Mouse (Mus musculus): Measurements from ENCODE around the gene Xpo6. TPM values are rescaled to one million over a fixed set of nuclear protein-coding genes. Genes with fewer than 3 reads are reported as not detected.

The Xpo6 gene
- polyA plus RNA-seq, 1 experiment, result 83.9 TPM

DNA sequence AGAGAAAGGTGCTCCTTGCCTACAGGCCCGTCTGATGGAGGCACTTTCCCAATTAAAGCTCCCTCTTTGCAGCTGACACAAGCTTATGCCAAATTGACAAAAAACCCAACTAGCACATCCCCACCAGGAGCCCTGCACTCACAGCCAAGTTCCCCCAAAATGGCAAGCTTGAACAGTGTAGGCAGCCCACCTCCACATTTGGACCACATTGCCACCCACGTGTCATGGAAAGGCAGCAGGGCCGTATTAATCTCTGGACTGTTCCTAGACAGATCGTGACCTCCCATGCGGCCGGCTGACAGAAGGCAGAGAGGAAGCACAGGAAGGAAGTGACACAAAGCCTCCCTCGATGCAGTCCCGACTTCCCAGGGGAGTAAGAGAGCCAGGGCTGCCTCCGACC is 125.2 kb downstream of the Xpo6 start:
- peaks cover 10% of the 10 kb centered on the region for H3K4me1 ChIP-seq
- peaks cover 72% of the 10 kb centered on the region for H3K27me3 ChIP-seq (replicated peaks)
- TF ChIP-seq GATA1 (IDR thresholded peaks at IDR 0.05; ENCODE audit: borderline replicate concordance, low read length) (no peak), FLI1 (IDR thresholded peaks at IDR 0.05; ENCODE audit: low read length) (no peak)
- peaks cover 3% of the 10 kb centered on the region for H3K9me3 ChIP-seq
- H3K36me3 ChIP-seq (replicated peaks; ENCODE audit: low read length), result no peaks in the 10 kb centered on the region
- H3K4me3 ChIP-seq (replicated peaks), result peak overlapping the region; percentile 2

DNA sequence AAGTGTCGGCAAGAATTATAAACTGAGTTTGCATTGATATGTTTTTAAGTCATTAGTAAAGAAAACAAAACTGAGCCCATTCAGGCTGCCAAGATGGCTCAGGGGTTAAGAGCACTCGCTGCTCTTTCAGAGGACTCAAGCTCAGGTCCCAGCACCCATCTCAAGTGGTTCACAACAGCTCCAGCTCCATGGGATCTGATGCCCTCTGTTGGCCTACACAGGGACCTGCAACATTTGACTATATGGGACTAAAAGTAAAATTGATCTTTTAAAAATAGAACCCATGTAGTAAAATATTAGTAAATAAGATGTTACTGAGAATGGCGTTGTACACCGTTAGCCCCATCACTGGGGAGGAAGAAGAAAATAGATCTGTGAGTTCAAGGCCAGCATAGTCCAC is 130.0 kb downstream of the Xpo6 start:
- H3K9me3 ChIP-seq, result peaks cover 9% of the 10 kb centered on the region
- H3K36me3 ChIP-seq (replicated peaks; ENCODE audit: low read length), result no peaks in the 10 kb centered on the region
- no peak overlapping the region for H3K4me3 ChIP-seq (replicated peaks)
- TF ChIP-seq FLI1 (IDR thresholded peaks at IDR 0.05; ENCODE audit: low read length), result no peak
- no peak for TF ChIP-seq GATA1 (IDR thresholded peaks at IDR 0.05; ENCODE audit: borderline replicate concordance, low read length)
- peaks cover 61% of the 10 kb centered on the region for H3K27me3 ChIP-seq (replicated peaks)
- peaks cover 7% of the 10 kb centered on the region for H3K4me1 ChIP-seq

DNA sequence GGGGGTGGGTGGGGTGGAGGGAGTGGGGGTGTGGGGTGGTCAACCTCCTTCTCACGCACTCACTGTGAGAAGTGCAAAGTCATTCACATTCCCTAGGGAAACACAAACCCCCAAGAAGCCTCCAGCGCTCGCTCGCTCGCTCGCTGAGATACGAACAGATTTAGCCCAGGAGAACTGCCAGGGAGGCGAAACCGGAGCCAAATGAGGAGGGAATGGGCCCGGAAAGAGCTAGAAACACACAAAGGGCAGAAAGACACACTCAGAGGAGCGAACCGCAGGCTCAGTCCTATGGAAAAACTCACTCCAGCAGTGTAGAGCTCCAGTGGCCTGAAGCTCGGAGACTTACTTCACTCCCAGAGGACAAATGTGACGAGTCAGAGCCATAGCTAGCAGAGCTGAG is 133.5 kb downstream of the Xpo6 start:
- H3K9me3 ChIP-seq, result peaks cover 17% of the 10 kb centered on the region
- H3K27me3 ChIP-seq (replicated peaks), result peaks cover 67% of the 10 kb centered on the region
- no peak for TF ChIP-seq GATA1 (IDR thresholded peaks at IDR 0.05; ENCODE audit: borderline replicate concordance, low read length)
- TF ChIP-seq FLI1 (IDR thresholded peaks at IDR 0.05; ENCODE audit: low read length), result no peak
- H3K4me3 ChIP-seq (replicated peaks), result no peak overlapping the region
- H3K36me3 ChIP-seq (replicated peaks; ENCODE audit: low read length), result no peaks in the 10 kb centered on the region
- H3K4me1 ChIP-seq, result peaks cover 3% of the 10 kb centered on the region; the same call in 1 of the 2 replicates

DNA sequence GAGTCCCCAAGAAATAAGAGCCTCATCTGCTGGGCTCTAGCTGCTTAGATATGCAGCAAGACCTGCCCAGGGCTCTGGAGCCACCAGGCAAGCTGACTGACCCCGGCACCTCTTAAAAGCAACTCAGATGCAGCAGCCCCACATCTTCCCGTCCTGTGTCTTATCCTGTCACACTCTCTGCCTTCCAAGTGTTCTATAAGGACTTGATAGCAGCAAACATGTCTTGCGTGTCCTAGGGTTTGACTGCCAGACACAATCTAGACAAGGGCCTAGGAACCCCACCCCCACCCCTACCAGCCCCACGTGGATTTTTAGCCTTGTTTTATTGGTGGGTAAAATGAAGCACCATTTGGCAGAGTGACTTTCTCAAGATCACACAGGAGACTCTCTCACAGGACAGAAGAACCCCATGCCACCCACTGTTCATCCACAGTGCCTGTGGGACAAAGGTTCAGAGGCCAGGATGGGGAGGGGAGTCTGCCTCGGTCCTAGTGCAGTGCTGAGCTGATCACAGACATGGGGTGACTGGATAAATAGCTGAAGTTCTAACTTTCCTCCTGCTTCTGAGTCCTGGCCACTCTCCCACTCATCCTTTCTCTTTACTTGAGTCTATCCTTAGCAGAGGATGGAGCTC is 134.9 kb downstream of the Xpo6 start:
- no peaks in the 10 kb centered on the region for H3K36me3 ChIP-seq (replicated peaks; ENCODE audit: low read length)
- no peak for TF ChIP-seq FLI1 (IDR thresholded peaks at IDR 0.05; ENCODE audit: low read length)
- no peak for TF ChIP-seq GATA1 (IDR thresholded peaks at IDR 0.05; ENCODE audit: borderline replicate concordance, low read length)
- H3K9me3 ChIP-seq, result peaks cover 17% of the 10 kb centered on the region
- H3K27me3 ChIP-seq (replicated peaks), result peaks cover 74% of the 10 kb centered on the region
- no peaks in the 10 kb centered on the region for H3K4me1 ChIP-seq
- H3K4me3 ChIP-seq (replicated peaks), result no peak overlapping the region

DNA sequence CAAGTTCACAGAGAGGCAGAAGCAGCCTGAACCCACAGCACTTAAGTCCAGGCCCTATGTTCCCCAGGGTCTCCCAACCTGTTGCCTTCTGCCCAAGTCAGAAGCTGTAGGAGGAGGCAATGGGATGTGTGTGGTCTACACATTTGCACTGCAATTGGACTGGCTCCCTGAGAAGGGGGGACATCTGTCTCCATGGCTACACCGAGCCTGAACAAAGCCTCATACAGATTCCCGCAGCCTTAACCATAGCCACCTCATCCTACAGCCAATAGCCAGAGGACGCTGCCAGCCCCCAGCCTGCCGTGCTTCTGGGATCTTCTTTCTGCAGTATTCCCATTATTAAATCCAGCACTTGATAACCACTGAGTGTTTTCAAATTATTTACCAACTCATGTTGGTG is 138.1 kb downstream of the Xpo6 start:
- Histone ChIP-seq H3K4me3 (replicated peaks) (no peak overlapping the region), H3K27me3 (replicated peaks) (peaks cover 86% of the 10 kb centered on the region), H3K36me3 (replicated peaks; ENCODE audit: low read length) (no peaks in the 10 kb centered on the region), H3K4me1 (no peaks in the 10 kb centered on the region), H3K9me3 (peaks cover 9% of the 10 kb centered on the region)
- no peak for TF ChIP-seq GATA1 (IDR thresholded peaks at IDR 0.05; ENCODE audit: borderline replicate concordance, low read length)
- no peak for TF ChIP-seq FLI1 (IDR thresholded peaks at IDR 0.05; ENCODE audit: low read length)

DNA sequence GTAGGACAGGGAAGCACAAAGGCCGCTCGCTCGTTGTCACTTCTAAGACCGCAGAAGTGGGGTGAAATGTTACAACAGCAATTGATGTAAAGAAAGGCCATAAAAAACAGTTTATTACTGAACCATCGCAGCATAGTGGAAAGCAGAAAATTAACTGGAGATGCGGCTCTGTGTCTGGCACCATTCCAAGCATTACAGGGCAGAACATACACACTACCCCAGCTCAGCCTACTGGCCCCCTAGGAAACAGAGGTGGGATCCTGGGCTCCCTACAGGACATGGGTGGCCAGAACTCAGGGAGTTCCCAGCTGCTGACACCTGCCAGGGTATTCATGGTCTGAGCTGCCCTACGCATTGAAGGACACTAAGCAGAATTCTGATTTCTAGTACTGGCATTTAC is 141.4 kb downstream of the Xpo6 start:
- H3K27me3 ChIP-seq (replicated peaks), result peaks cover 91% of the 10 kb centered on the region
- no peaks in the 10 kb centered on the region for H3K36me3 ChIP-seq (replicated peaks; ENCODE audit: low read length)
- no peak for TF ChIP-seq FLI1 (IDR thresholded peaks at IDR 0.05; ENCODE audit: low read length)
- no peak for TF ChIP-seq GATA1 (IDR thresholded peaks at IDR 0.05; ENCODE audit: borderline replicate concordance, low read length)
- H3K9me3 ChIP-seq, result no peaks in the 10 kb centered on the region
- no peak overlapping the region for H3K4me3 ChIP-seq (replicated peaks)
- H3K4me1 ChIP-seq, result no peaks in the 10 kb centered on the region

DNA sequence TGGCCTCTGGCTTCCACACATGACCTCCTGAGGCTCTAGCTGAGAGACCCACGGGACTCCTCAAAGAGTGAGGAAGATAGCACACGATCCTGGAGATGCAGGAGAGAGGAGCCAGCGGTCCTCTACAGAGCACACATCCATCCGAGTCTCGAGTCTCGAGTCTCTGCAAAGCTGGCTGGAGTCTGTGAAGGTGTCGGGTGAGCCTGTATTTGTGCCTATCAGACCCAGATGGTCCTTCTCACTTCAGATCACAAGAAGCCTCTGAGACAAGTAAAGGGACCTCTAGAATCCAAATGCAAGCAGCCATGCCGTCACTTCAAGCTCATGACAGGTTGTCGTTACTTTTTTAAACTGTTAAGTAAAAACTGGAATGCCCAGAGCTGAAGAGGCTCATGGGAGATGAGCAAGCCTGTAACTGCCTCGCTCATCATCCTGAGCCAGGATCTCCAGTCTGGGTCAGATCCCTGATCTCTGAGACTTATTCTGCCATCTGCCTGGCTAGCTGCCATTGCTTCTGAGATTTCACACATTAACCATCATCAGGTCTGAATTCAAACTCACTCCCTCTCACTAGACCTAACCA is 142.9 kb downstream of the Xpo6 start:
- Histone ChIP-seq H3K4me1 (no peaks in the 10 kb centered on the region), H3K27me3 (replicated peaks) (peaks cover 95% of the 10 kb centered on the region), H3K9me3 (no peaks in the 10 kb centered on the region), H3K4me3 (replicated peaks) (no peak overlapping the region), H3K36me3 (replicated peaks; ENCODE audit: low read length) (no peaks in the 10 kb centered on the region)
- TF ChIP-seq GATA1 (IDR thresholded peaks at IDR 0.05; ENCODE audit: borderline replicate concordance, low read length), result no peak
- no peak for TF ChIP-seq FLI1 (IDR thresholded peaks at IDR 0.05; ENCODE audit: low read length)

DNA sequence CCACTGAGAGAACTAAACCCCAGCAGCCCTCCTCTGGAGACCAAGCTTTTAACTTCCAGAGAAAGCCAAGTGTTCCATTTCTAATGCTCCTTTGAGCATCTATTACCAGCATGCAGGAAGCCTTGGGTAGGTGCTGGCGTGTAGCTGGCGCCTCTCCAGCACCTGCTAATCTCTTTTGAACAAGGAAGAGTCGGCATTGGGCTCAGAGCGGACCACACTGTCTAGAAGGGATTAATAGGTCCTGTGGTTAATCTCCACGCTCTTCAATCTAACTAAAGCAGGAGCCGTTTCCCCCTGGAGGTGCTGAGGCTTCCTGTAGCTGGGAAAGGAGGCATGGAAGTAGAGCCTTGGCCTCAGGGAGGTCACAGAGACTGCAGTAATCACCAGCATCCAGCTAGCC is 145.7 kb downstream of the Xpo6 start:
- TF ChIP-seq GATA1 (IDR thresholded peaks at IDR 0.05; ENCODE audit: borderline replicate concordance, low read length), result no peak
- TF ChIP-seq FLI1 (IDR thresholded peaks at IDR 0.05; ENCODE audit: low read length), result no peak
- no peak overlapping the region for H3K4me3 ChIP-seq (replicated peaks)
- peaks cover 4% of the 10 kb centered on the region; the same call in 1 of the 2 replicates for H3K4me1 ChIP-seq
- H3K9me3 ChIP-seq, result no peaks in the 10 kb centered on the region
- no peaks in the 10 kb centered on the region for H3K36me3 ChIP-seq (replicated peaks; ENCODE audit: low read length)
- H3K27me3 ChIP-seq (replicated peaks), result peaks cover 98% of the 10 kb centered on the region

DNA sequence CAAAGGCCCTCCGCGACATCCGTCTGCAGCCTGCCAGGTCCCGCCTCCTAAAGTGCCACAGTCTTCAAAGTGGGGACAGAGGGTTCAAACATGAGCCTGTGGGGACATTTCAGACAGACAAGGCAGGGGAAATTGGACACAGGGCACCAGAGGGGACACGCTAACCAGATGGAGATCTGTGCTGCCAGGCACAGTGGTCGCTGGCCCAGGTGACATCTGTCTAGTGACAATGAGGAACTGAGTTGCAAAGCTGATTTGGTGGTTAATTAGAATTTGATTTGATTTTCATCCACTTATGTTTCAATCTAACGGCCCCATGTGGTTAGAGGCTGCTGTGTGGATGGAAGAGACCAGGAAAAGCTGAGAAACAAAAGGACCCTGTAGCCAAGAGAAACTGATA is 146.7 kb downstream of the Xpo6 start:
- H3K27me3 ChIP-seq (replicated peaks), result peaks cover 98% of the 10 kb centered on the region
- TF ChIP-seq GATA1 (IDR thresholded peaks at IDR 0.05; ENCODE audit: borderline replicate concordance, low read length) (no peak), FLI1 (IDR thresholded peaks at IDR 0.05; ENCODE audit: low read length) (no peak)

DNA sequence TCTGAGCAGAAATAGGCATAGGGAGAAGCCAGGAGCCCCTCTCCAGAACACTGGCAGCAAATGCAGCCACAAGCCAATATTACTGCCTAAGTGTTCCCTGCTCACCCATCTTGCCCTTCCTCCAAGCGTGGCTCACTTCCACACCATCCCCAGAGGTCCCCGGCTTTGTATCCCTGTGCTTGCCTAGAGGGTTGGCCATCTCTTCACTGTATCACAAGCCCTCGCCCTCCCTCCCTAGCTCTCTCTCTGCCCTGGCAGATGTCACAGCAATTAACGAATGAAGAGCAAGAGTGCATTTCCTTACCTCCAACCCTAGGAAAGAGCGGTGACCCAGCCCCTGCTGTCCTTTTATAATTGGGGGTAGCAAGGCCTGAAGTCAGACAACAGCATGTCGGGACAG is 148.4 kb downstream of the Xpo6 start:
- Histone ChIP-seq H3K36me3 (replicated peaks; ENCODE audit: low read length) (no peaks in the 10 kb centered on the region), H3K9me3 (no peaks in the 10 kb centered on the region), H3K27me3 (replicated peaks) (peaks cover 99% of the 10 kb centered on the region), H3K4me1 (peaks cover 4% of the 10 kb centered on the region; the same call in 1 of the 2 replicates), H3K4me3 (replicated peaks) (no peak overlapping the region)
- TF ChIP-seq FLI1 (IDR thresholded peaks at IDR 0.05; ENCODE audit: low read length) (no peak), GATA1 (IDR thresholded peaks at IDR 0.05; ENCODE audit: borderline replicate concordance, low read length) (no peak)

More for the DNA sequence above, 146.7 kb downstream of the Xpo6 start:
- no peaks in the 10 kb centered on the region for H3K9me3 ChIP-seq
- H3K4me3 ChIP-seq (replicated peaks), result no peak overlapping the region
- peaks cover 4% of the 10 kb centered on the region; the same call in 1 of the 2 replicates for H3K4me1 ChIP-seq
- H3K36me3 ChIP-seq (replicated peaks; ENCODE audit: low read length), result no peaks in the 10 kb centered on the region

Other genes starting within 250 kb of the Xpo6 start
- gene Gsg1l, start 118.1 kb downstream of the Xpo6 start, polyA plus RNA-seq (2012; ENCODE audit: insufficient read depth, low replicate concordance), result 0.58 and 0.69 TPM in 2 replicates
- 1.4 and 5.6 TPM in 2 replicates for gene Sbk1, start 72.1 kb upstream of the Xpo6 start, polyA plus RNA-seq (2012; ENCODE audit: insufficient read depth, low replicate concordance)
- gene Lat, start 169.1 kb upstream of the Xpo6 start, polyA plus RNA-seq (2012; ENCODE audit: insufficient read depth, low replicate concordance), result 715 and 927 TPM in 2 replicates
- 74.6 and 153 TPM in 2 replicates for gene Spns1, start 176.9 kb upstream of the Xpo6 start, polyA plus RNA-seq (2012; ENCODE audit: insufficient read depth, low replicate concordance)
- gene Nfatc2ip, start 196.2 kb upstream of the Xpo6 start, polyA plus RNA-seq (2012; ENCODE audit: insufficient read depth, low replicate concordance), result 0.79 TPM in 1 of 2 replicates, not detected in the other
- gene Cd19, start 214.4 kb upstream of the Xpo6 start, polyA plus RNA-seq (2012; ENCODE audit: insufficient read depth, low replicate concordance), result not detected in 2 replicates
- 97.9 and 143 TPM in 2 replicates for gene Rabep2, start 228.3 kb upstream of the Xpo6 start, polyA plus RNA-seq (2012; ENCODE audit: insufficient read depth, low replicate concordance)